Mouse (Mus musculus) bone marrow macrophage, adult 2 months (primary cell): Measurements from ENCODE around the gene Traf3.
A peak's percentile ranks its signal among the peaks of the same experiment; 100 is the strongest.

Source experiments
- CTCF ChIP-seq: IDR thresholded peaks from 2 replicates; pipeline ENCODE4 v1.5.1; 2012; ENCODE audit warnings: low read depth, mild to moderate bottlenecking, low read length, moderate library complexity
- POLR2A ChIP-seq: IDR thresholded peaks from 2 replicates; pipeline ENCODE4 v1.6.1; 2012; ENCODE audit warnings: mild to moderate bottlenecking, low read depth, low read length, borderline replicate concordance

GRCm38 (mm10) chr12:111272420-111272819 lies 106.2 kb downstream of the Traf3 start:
- TF ChIP-seq CTCF (peak; percentile 94), POLR2A (no peak)
